Mouse (Mus musculus) myocyte (in vitro differentiated cells): Measurements from ENCODE around the gene Srxn1. TPM values are rescaled to one million over a fixed set of nuclear protein-coding genes. Genes with fewer than 3 reads are reported as not detected.

ENCODE experiments used
- H3K27me3 ChIP-seq: one replicate; pipeline ENCODE4 v1.6.1; 2011; ENCODE audit not compliant: control insufficient read depth, insufficient read depth, insufficient read length
- H3K36me3 ChIP-seq: one replicate; pipeline ENCODE4 v1.6.1; 2011; ENCODE audit not compliant: control insufficient read depth, insufficient read depth
- H3K4me2 ChIP-seq: one replicate; pipeline ENCODE4 v1.6.1; 2011; ENCODE audit warnings: low read depth, control low read depth
- H3K4me3 ChIP-seq: one replicate; pipeline ENCODE4 v1.5.1; 2011; ENCODE audit warnings: mild to moderate bottlenecking, control low read depth, moderate library complexity
- H3K79me2 ChIP-seq: one replicate; pipeline ENCODE4 v1.6.1; 2011; ENCODE audit not compliant: control insufficient read depth, insufficient read depth
- H3ac ChIP-seq: one replicate; pipeline ENCODE4 v1.6.1; 2011; ENCODE audit not compliant: control insufficient read depth, insufficient read length
- CEBPB ChIP-seq: IDR thresholded peaks from 2 replicates; pipeline ENCODE4 v1.6.1; 2011; ENCODE audit warnings: mild to moderate bottlenecking, moderate library complexity; ENCODE audit not compliant: poor library complexity, insufficient read depth, severe bottlenecking
- E2F4 ChIP-seq: IDR thresholded peaks from one replicate; pipeline ENCODE4 v1.6.1; 2011; ENCODE audit warnings: mild to moderate bottlenecking, control low read depth, moderate library complexity; ENCODE audit not compliant: insufficient read depth
- MAX ChIP-seq: IDR thresholded peaks from one replicate; pipeline ENCODE4 v1.6.1; 2011; ENCODE audit warnings: low read depth, mild to moderate bottlenecking, control low read depth
- MYOD1 ChIP-seq, 3 experiments: IDR thresholded peaks; one replicate each; pipeline ENCODE4 v1.6.1; 2011; ENCODE audit warnings: control low read depth in 2 of 3, low read depth in 2 of 3, mild to moderate bottlenecking in 2 of 3, moderate library complexity in 1 of 3; ENCODE audit not compliant: insufficient read length in 2 of 3, control insufficient read depth in 1 of 3
- MYOG ChIP-seq, 3 experiments: IDR thresholded peaks; one replicate each; pipeline ENCODE4 v1.6.1; 2011; ENCODE audit warnings: control low read depth in 2 of 3, low read depth in 2 of 3, mild to moderate bottlenecking in 2 of 3; ENCODE audit not compliant: insufficient read length in 2 of 3, control insufficient read depth in 1 of 3, insufficient read depth in 1 of 3
- POLR2A ChIP-seq: IDR thresholded peaks from one replicate; pipeline ENCODE4 v1.6.1; 2011; ENCODE audit warnings: low read depth, mild to moderate bottlenecking, control low read depth, moderate library complexity; ENCODE audit not compliant: insufficient read length
- POLR2AphosphoS2 ChIP-seq: IDR thresholded peaks from one replicate; pipeline ENCODE4 v1.6.1; 2011; ENCODE audit warnings: low read depth, control low read depth; ENCODE audit not compliant: insufficient read length
- REST ChIP-seq: IDR thresholded peaks from one replicate; pipeline ENCODE4 v1.6.1; 2011; ENCODE audit warnings: mild to moderate bottlenecking, control low read depth, moderate library complexity; ENCODE audit not compliant: insufficient read depth, insufficient read length
- SRF ChIP-seq: IDR thresholded peaks from one replicate; pipeline ENCODE4 v1.6.1; 2011; ENCODE audit warnings: low read depth; ENCODE audit not compliant: control insufficient read depth, insufficient read length
- TCF12 ChIP-seq: IDR thresholded peaks from one replicate; pipeline ENCODE4 v1.6.1; 2011; ENCODE audit warnings: mild to moderate bottlenecking, control low read depth; ENCODE audit not compliant: poor library complexity, insufficient read depth, severe bottlenecking
- TCF3 ChIP-seq: IDR thresholded peaks from one replicate; pipeline ENCODE4 v1.6.1; 2011; ENCODE audit warnings: low read depth, control low read depth; ENCODE audit not compliant: insufficient read length
- USF1 ChIP-seq: IDR thresholded peaks from one replicate; pipeline ENCODE4 v1.6.1; 2011; ENCODE audit warnings: low read depth, mild to moderate bottlenecking, control low read depth, moderate library complexity
- polyA plus RNA-seq: library from polyadenylated mRNA; unstranded; fragments of >200 nt; fragmentation: generic; extraction: Trizol; gene quantifications from one replicate; pipeline ENCODE4 v1.2.1, GENCODE M21; 2012; ENCODE audit warnings: missing spikeins

The Srxn1 gene
- polyA plus RNA-seq, 1 experiment, result 21.7 TPM

GRCm38 (mm10) chr2:152140941-152141340 is 35.6 kb downstream of the Srxn1 start:
- H3K4me3 ChIP-seq, result no peak overlapping the region
- no peak overlapping the region for H3K4me2 ChIP-seq
- H3ac ChIP-seq, result no peak overlapping the region
- H3K27me3 ChIP-seq, result peaks cover 64% of the 10 kb centered on the region
- TF ChIP-seq CEBPB, result no peak
- no peak for TF ChIP-seq USF1
- TF ChIP-seq TCF3, result no peak
- H3K36me3 ChIP-seq, result no peaks in the 10 kb centered on the region
- no peaks in the 10 kb centered on the region for H3K79me2 ChIP-seq

GRCm38 (mm10) chr2:152141491-152141890 is 36.2 kb downstream of the Srxn1 start:
- peak overlapping the region; percentile 61 for H3K4me2 ChIP-seq
- no peak for TF ChIP-seq SRF
- no peak for TF ChIP-seq TCF3
- no peak for TF ChIP-seq POLR2A
- TF ChIP-seq MAX, result no peak
- TF ChIP-seq MYOD1 (IDR thresholded peaks at IDR 0.05; ENCODE audit: control insufficient read depth in 1 of 3, insufficient read length in 2 of 3, low read depth in 2 of 3), result no peak
- no peak for TF ChIP-seq MYOG (IDR thresholded peaks at IDR 0.05; ENCODE audit: control insufficient read depth in 1 of 3, insufficient read depth in 1 of 3, insufficient read length in 2 of 3, low read depth in 2 of 3)
- TF ChIP-seq E2F4, result no peak
- no peak for TF ChIP-seq REST
- TF ChIP-seq TCF12, result no peak
- TF ChIP-seq CEBPB, result no peak
- no peak for TF ChIP-seq POLR2AphosphoS2
- no peak for TF ChIP-seq USF1
- H3ac ChIP-seq, result no peak overlapping the region
- H3K79me2 ChIP-seq, result no peaks in the 10 kb centered on the region
- H3K27me3 ChIP-seq, result peaks cover 61% of the 10 kb centered on the region
- H3K36me3 ChIP-seq, result no peaks in the 10 kb centered on the region
- H3K4me3 ChIP-seq, result no peak overlapping the region

GRCm38 (mm10) chr2:152142046-152142445 is 36.7 kb downstream of the Srxn1 start:
- Histone ChIP-seq H3K4me2 (peak overlapping the region; percentile 61), H3K79me2 (no peaks in the 10 kb centered on the region), H3K27me3 (peaks cover 66% of the 10 kb centered on the region), H3ac (no peak overlapping the region), H3K4me3 (no peak overlapping the region), H3K36me3 (no peaks in the 10 kb centered on the region)
- TF ChIP-seq CEBPB (no peak), TCF3 (no peak), MYOG (IDR thresholded peaks at IDR 0.05; ENCODE audit: control insufficient read depth in 1 of 3, insufficient read depth in 1 of 3, insufficient read length in 2 of 3, low read depth in 2 of 3) (no peak), USF1 (no peak), POLR2A (no peak), E2F4 (no peak), MAX (no peak), TCF12 (no peak), REST (no peak), POLR2AphosphoS2 (no peak), MYOD1 (IDR thresholded peaks at IDR 0.05; ENCODE audit: control insufficient read depth in 1 of 3, insufficient read length in 2 of 3, low read depth in 2 of 3) (no peak), SRF (no peak)

- Histone ChIP-seq H3K4me3 (no peak overlapping the region), H3K36me3 (no peaks in the 10 kb centered on the region), H3K27me3 (peaks cover 67% of the 10 kb centered on the region), H3K79me2 (no peaks in the 10 kb centered on the region), H3K4me2 (peak overlapping the region; percentile 61), H3ac (no peak overlapping the region)
- TF ChIP-seq POLR2AphosphoS2 (no peak), USF1 (no peak), TCF3 (no peak), CEBPB (no peak), TCF12 (no peak), SRF (no peak), MYOD1 (IDR thresholded peaks at IDR 0.05; ENCODE audit: control insufficient read depth in 1 of 3, insufficient read length in 2 of 3, low read depth in 2 of 3) (no peak)
Measured at GRCm38 (mm10) chr2:152142571-152142970, 37.3 kb downstream of the Srxn1 start.

DNA sequence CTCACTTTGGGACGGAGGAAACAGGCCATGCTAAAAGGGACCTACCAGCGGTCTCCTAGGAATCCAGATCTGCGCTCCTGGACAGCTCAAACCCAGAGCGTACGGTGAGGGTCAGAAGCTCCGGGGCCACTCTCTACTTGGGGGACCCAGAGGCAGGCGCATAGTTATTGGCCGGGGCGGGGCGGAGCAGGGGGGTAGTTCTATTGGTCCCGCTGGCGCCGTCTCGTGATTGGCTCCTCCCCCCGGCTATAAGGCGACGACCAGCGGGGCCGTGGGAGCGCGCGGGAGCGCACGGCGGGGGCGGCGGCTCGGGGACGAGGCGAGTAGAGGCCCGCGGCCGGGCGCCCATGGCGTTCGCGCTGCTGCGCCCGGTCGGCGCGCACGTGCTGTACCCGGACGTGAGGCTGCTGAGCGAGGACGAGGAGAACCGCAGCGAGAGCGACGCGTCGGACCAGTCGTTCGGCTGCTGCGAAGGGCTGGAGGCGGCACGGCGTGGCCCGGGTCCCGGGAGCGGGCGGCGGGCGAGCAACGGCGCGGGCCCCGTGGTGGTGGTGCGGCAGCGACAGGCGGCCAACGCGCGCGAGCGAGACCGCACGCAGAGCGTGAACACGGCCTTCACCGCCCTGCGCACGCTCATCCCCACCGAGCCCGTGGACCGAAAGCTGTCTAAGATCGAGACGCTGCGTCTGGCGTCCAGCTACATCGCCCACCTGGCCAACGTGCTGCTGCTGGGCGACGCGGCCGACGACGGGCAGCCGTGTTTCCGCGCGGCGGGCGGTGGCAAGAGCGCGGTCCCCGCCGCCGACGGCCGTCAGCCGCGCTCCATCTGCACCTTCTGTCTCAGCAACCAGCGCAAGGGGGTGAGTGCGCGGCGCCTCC is 38.2 kb downstream of the Srxn1 start, which contains the start of gene Tcf15:
TSS of gene Tcf15 (plus strand) at position 283 of the 879 bp plus-strand sequence.
- Histone ChIP-seq H3K4me3 (no peak within 1 kb of the TSS), H3K27me3 (peaks cover 64% of the 10 kb centered on the region), H3K79me2 (no peaks in the 10 kb centered on the region), H3ac (no peak within 1 kb of the TSS), H3K36me3 (no peaks in the 10 kb centered on the region), H3K4me2 (peak within 1 kb of the TSS; percentile 61)
- no peak for TF ChIP-seq E2F4
- no peak for TF ChIP-seq USF1
- no peak for TF ChIP-seq MYOG (IDR thresholded peaks at IDR 0.05; ENCODE audit: control insufficient read depth in 1 of 3, insufficient read depth in 1 of 3, insufficient read length in 2 of 3, low read depth in 2 of 3)
- no peak for TF ChIP-seq TCF3
- no peak for TF ChIP-seq MAX
